Mouse (Mus musculus) intestine, postnatal 0 days (tissue): ENCODE data around the gene 1700067P10Rik. TPM values are rescaled to one million over a fixed set of nuclear protein-coding genes. Genes with fewer than 3 reads are reported as not detected.

Source experiments
- ATAC-seq: fragments of 200-750 bp; cut with Nextera tagmentation; 2 replicates; pipeline ENCODE4 v1.8.0; 2017; ENCODE audit warnings: mild to moderate bottlenecking, moderate TSS enrichment, moderate library complexity
- H3K27ac ChIP-seq: fragments of 300-500 bp; sonication (generic); 2 replicates; pipeline ENCODE4 v1.5.1; 2014; ENCODE audit warnings: mild to moderate bottlenecking, low read depth, low read length, moderate library complexity
- H3K27me3 ChIP-seq: fragments of 300-500 bp; sonication (generic); replicated peaks from 2 replicates; pipeline ENCODE4 v1.6.1; 2014; ENCODE audit warnings: low read length, mixed read lengths; ENCODE audit not compliant: control insufficient read depth, insufficient read depth
- H3K36me3 ChIP-seq: fragments of 300-500 bp; sonication (generic); 2 replicates; pipeline ENCODE4 v1.6.1; 2014; ENCODE audit warnings: mild to moderate bottlenecking, moderate library complexity; ENCODE audit not compliant: control insufficient read depth, insufficient read depth
- H3K4me1 ChIP-seq: fragments of 300-500 bp; sonication (generic); replicated peaks from 2 replicates; pipeline ENCODE4 v1.6.1; 2014; ENCODE audit warnings: antibody characterized with exemption, low read length, mixed read lengths; ENCODE audit not compliant: control insufficient read depth, insufficient read depth
- H3K4me2 ChIP-seq: fragments of 300-500 bp; sonication (generic); replicated peaks from 2 replicates; pipeline ENCODE4 v1.6.1; 2014; ENCODE audit warnings: low read depth, mild to moderate bottlenecking, moderate library complexity
- H3K4me3 ChIP-seq: fragments of 300-500 bp; sonication (generic); 2 replicates; pipeline ENCODE4 v1.5.1; 2014; ENCODE audit warnings: low read depth, low read length
- H3K9ac ChIP-seq: fragments of 300-500 bp; sonication (generic); 2 replicates; pipeline ENCODE4 v1.6.1; 2014; ENCODE audit warnings: mild to moderate bottlenecking, low read depth, low read length
- H3K9me3 ChIP-seq: fragments of 300-500 bp; sonication (generic); 2 replicates; pipeline ENCODE4 v1.6.1; 2016; ENCODE audit warnings: mixed run types; ENCODE audit not compliant: control insufficient read depth
- CTCF ChIP-seq: sonication (generic); IDR thresholded peaks from 2 replicates; pipeline ENCODE4 v1.5.1; 2016; ENCODE audit warnings: low read depth, mild to moderate bottlenecking, control low read depth, antibody characterized with exemption, moderate library complexity
- WGBS: fragments of 180-500 bp; shearing (Covaris S2); extraction: QIAGEN DNeasy Blood & Tissue Kit; methylation state at CpG from one replicate; pipeline ENCODE4 v1.1.7; 2014; 5-methylcytosine and 5-hydroxymethylcytosine counted together
- polyA plus RNA-seq: library from polyadenylated mRNA; unstranded; fragments of >200 nt; fragmentation: Nextera tagmentation; extraction: Ambion mirVana; gene quantifications from 2 replicates; pipeline ENCODE4 v1.2.1, GENCODE M21; 2015

The 1700067P10Rik gene
- polyA plus RNA-seq, 1 experiment from 2014 or later: not detected

GRCm38 (mm10) chr17:48110547-48111287 lies 21.6 kb downstream of the 1700067P10Rik start:
- no peaks in the 10 kb centered on the region for H3K27me3 ChIP-seq

GRCm38 (mm10) chr17:48118570-48118969 lies 29.5 kb downstream of the 1700067P10Rik start:
- no peak overlapping the region for H3K27ac ChIP-seq
- no peak overlapping the region for H3K9ac ChIP-seq

More at GRCm38 (mm10) chr17:48110547-48111287, 21.6 kb downstream of the 1700067P10Rik start:
- peak; percentile 66 for TF ChIP-seq CTCF
- Histone ChIP-seq H3K9me3 (no peaks in the 10 kb centered on the region), H3K4me2 (no peak overlapping the region), H3K36me3 (no peaks in the 10 kb centered on the region), H3K4me3 (no peak overlapping the region), H3K9ac (no peak overlapping the region), H3K4me1 (no peaks in the 10 kb centered on the region), H3K27ac (no peak overlapping the region)
- no peak for ATAC-seq
- 55% methylated on average over 8 of the region's 8 CpGs for WGBS

GRCm38 (mm10) chr17:48119656-48120055 lies 30.5 kb downstream of the 1700067P10Rik start:
- Histone ChIP-seq H3K4me1 (no peaks in the 10 kb centered on the region), H3K9me3 (no peaks in the 10 kb centered on the region), H3K9ac (no peak overlapping the region), H3K4me2 (no peak overlapping the region), H3K27me3 (no peaks in the 10 kb centered on the region), H3K36me3 (no peaks in the 10 kb centered on the region), H3K27ac (no peak overlapping the region), H3K4me3 (no peak overlapping the region)
- 0 out of 2 replicates have a peak, but pooled peaks have one; percentile 36 for ATAC-seq
- peak; percentile 93 for TF ChIP-seq CTCF
- WGBS: 27% methylated on average over 3 of the region's 3 CpGs

More at GRCm38 (mm10) chr17:48118570-48118969, 29.5 kb downstream of the 1700067P10Rik start:
- ATAC-seq: no peak
- WGBS: 79% methylated on average over 1 of the region's 1 CpGs
- H3K27me3 ChIP-seq: no peaks in the 10 kb centered on the region
- H3K4me2 ChIP-seq: no peak overlapping the region
- H3K36me3 ChIP-seq: no peaks in the 10 kb centered on the region
- no peaks in the 10 kb centered on the region for H3K4me1 ChIP-seq
- no peak overlapping the region for H3K4me3 ChIP-seq
- no peak for TF ChIP-seq CTCF
- H3K9me3 ChIP-seq: no peaks in the 10 kb centered on the region

- Histone ChIP-seq H3K4me3 (no peak overlapping the region), H3K9ac (no peak overlapping the region), H3K9me3 (no peaks in the 10 kb centered on the region), H3K36me3 (no peaks in the 10 kb centered on the region), H3K27ac (no peak overlapping the region), H3K4me1 (no peaks in the 10 kb centered on the region), H3K27me3 (no peaks in the 10 kb centered on the region), H3K4me2 (no peak overlapping the region)
- no peak for TF ChIP-seq CTCF
- WGBS: 92% methylated on average over 20 of the region's 20 CpGs
- no peak for ATAC-seq
Measured at GRCm38 (mm10) chr17:48120456-48120855, 31.3 kb downstream of the 1700067P10Rik start.

- H3K9me3 ChIP-seq: no peaks in the 10 kb centered on the region
- H3K4me1 ChIP-seq: no peaks in the 10 kb centered on the region
- no peak overlapping the region for H3K27ac ChIP-seq
- no peaks in the 10 kb centered on the region for H3K36me3 ChIP-seq
- H3K9ac ChIP-seq: no peak overlapping the region
- no peak overlapping the region for H3K4me3 ChIP-seq
- H3K4me2 ChIP-seq: no peak overlapping the region
- H3K27me3 ChIP-seq: no peaks in the 10 kb centered on the region
- 79% methylated on average over 2 of the region's 2 CpGs for WGBS
- ATAC-seq: no peak
- no peak for TF ChIP-seq CTCF
Measured at GRCm38 (mm10) chr17:48132810-48133209, 43.7 kb downstream of the 1700067P10Rik start.

Other genes with a start within 250 kb of the 1700067P10Rik start
- gene Foxp4, start 164.7 kb upstream of the 1700067P10Rik start, polyA plus RNA-seq: 12.9 and 13.3 TPM in 2 replicates
- gene 1700122O11Rik, start 51.0 kb upstream of the 1700067P10Rik start, polyA plus RNA-seq: not detected in 2 replicates
- gene 9830107B12Rik, start 56.9 kb downstream of the 1700067P10Rik start, polyA plus RNA-seq: not detected in 2 replicates
- not detected in 2 replicates for gene A530064D06Rik, start 78.0 kb downstream of the 1700067P10Rik start, polyA plus RNA-seq
- 0.21 and 0.23 TPM in 2 replicates for gene Trem1, start 143.4 kb downstream of the 1700067P10Rik start, polyA plus RNA-seq
- gene Trem3, start 158.5 kb downstream of the 1700067P10Rik start, polyA plus RNA-seq: not detected in 2 replicates
- gene Treml4, start 175.0 kb downstream of the 1700067P10Rik start, polyA plus RNA-seq: 1.4 and 2.2 TPM in 2 replicates
- gene Treml2, start 210.2 kb downstream of the 1700067P10Rik start, polyA plus RNA-seq: 0.24 TPM in 1 of 2 replicates, not detected in the other
- gene B430306N03Rik, start 226.8 kb downstream of the 1700067P10Rik start, polyA plus RNA-seq: 0.05 and 0.22 TPM in 2 replicates